Mouse (Mus musculus): Measurements from ENCODE around the gene Pogz.

DNA sequence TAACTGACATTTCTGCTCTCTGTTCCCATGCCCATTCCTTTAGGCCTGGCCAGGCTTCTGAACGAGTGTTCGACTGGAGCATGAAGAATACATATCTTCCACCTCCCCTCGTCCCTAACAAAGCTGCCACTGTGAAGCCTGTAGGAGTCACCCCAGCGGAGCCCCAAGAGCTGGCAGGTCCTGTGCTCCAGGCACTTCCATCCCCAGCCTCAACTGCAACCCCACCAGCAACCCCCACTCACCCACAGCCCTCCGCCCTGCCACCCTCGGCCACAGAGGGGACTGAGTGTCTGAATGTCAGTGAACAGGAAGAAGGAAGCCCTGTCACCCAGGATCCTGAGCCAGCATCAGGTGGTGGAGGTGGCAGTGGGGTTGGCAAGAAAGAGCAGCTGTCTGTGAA lies 41.3 kb downstream of the Pogz start:
- no peak for TF ChIP-seq CTCF (IDR thresholded peaks at IDR 0.05; ENCODE audit: borderline replicate concordance, insufficient read depth, low read depth, low read length)
- no peak for TF ChIP-seq POLR2A (IDR thresholded peaks at IDR 0.05; ENCODE audit: borderline replicate concordance, insufficient read depth, low read length)

Data from cerebellum, adult 2 months (tissue).